Comparison of ENCODE assay signal across 9 mouse cellular contexts in genomic region chr13:40730651-40731178, GRCm38 (mm10). TPM values are rescaled to one million over a fixed set of nuclear protein-coding genes. Genes with fewer than 3 reads are reported as not detected.
A peak's percentile ranks its signal among the peaks of the same experiment; 100 is the strongest.
DNase-seq lines count a peak whose midpoint lies in the region; ATAC-seq and TF ChIP-seq lines count a peak whose summit lies in the region.
"Had no signal": no experiment of that assay in that cellular context is flagged by ENCODE, and none has a peak within 500 bp of the region (broad histone marks: within the 10 kb centered on the region; RNA-seq: fewer than 3 reads in every experiment).

No protein-coding gene starts in this region.

- H3K27ac ChIP-seq in gastrocnemius, adult 2 months = no peak overlapping the region
- no peak overlapping the region for H3K27ac ChIP-seq in forebrain, embryonic 11.5 days (ENCODE audit: low read depth, low read length)
- no peak overlapping the region for H3K27ac ChIP-seq in stomach, embryonic 14.5 days (ENCODE audit: low read length)

- no peak for DNase-seq in gastrocnemius, adult 2 months
- DNase-seq in gastrocnemius, adult 8-10 months (ENCODE audit: low spot score in 2 of 2) = no peak
- peak; percentile 44 for DNase-seq in G1E (ENCODE audit: low spot score)
- DNase-seq in forebrain, embryonic 11.5 days (ENCODE audit: low spot score) = peak; percentile 86
- peak; percentile 74 for DNase-seq in induced T-regulatory cell, adult 2 months (ENCODE audit: low read depth)
- DNase-seq in lung, postnatal 10 days = peak; percentile 21
- DNase-seq in left cerebral cortex, postnatal 36 days (ENCODE audit: low spot score in 2 of 2) = no peak

- intact Hi-C loops in gastrocnemius, adult 2 months (cut with DNase I) = no loop called here
- intact Hi-C loops in left cerebral cortex, postnatal 36 days (cut with DNase I) = loop anchor here (10.0 kb wide), 1 partner anchor 906 kb away; no protein-coding TSS in a partner anchor

- WGBS in forebrain, embryonic 11.5 days = under 1% methylated on average over 34 of the region's 41 CpGs
- WGBS in stomach, embryonic 14.5 days = under 1% methylated on average over 35 of the region's 41 CpGs

- peak overlapping the region; percentile 75 for H3K4me3 ChIP-seq in gastrocnemius, adult 2 months
- peak overlapping the region; percentile 71 for H3K4me3 ChIP-seq in G1E (ENCODE audit: low read depth, low read length)
- peak overlapping the region; percentile 42 for H3K4me3 ChIP-seq in forebrain, embryonic 11.5 days (ENCODE audit: low read depth, low read length)
- H3K4me3 ChIP-seq in stomach, embryonic 14.5 days (ENCODE audit: low read depth, low read length) = peak overlapping the region; percentile 38

- no peaks in the 10 kb centered on the region for H3K36me3 ChIP-seq in G1E (replicated peaks)
- no peaks in the 10 kb centered on the region for H3K36me3 ChIP-seq in forebrain, embryonic 11.5 days (ENCODE audit: control insufficient read depth, insufficient read depth, low read length)
- H3K36me3 ChIP-seq in stomach, embryonic 14.5 days (ENCODE audit: control insufficient read depth, insufficient read depth, low read length) = no peaks in the 10 kb centered on the region

- H3K4me2 ChIP-seq in forebrain, embryonic 11.5 days (ENCODE audit: low read depth, low read length, severe bottlenecking) = peak overlapping the region; percentile 68
- peak overlapping the region; percentile 62 for H3K4me2 ChIP-seq in stomach, embryonic 14.5 days (replicated peaks; ENCODE audit: low read depth, low read length)

- 0 out of 2 replicates have a peak, but pooled peaks have one; percentile 11 for ATAC-seq in G1E (ENCODE audit: extremely low read depth, insufficient number of reproducible peaks, low FRiP score, poor library complexity, severe bottlenecking)
- ATAC-seq in forebrain, embryonic 11.5 days (replicated peaks; ENCODE audit: low FRiP score) = peak; percentile 67
- no peak for ATAC-seq in stomach, embryonic 14.5 days (ENCODE audit: insufficient number of reproducible peaks, insufficient read depth, low FRiP score, low read depth)

- peaks cover 73% of the 10 kb centered on the region for H3K27me3 ChIP-seq in G1E (ENCODE audit: insufficient read depth, low read length)
- H3K27me3 ChIP-seq in forebrain, embryonic 11.5 days (ENCODE audit: control insufficient read depth, insufficient read depth, low read length) = peaks cover 75% of the 10 kb centered on the region
- H3K27me3 ChIP-seq in stomach, embryonic 14.5 days (ENCODE audit: control insufficient read depth, insufficient read depth, low read length) = peaks cover 36% of the 10 kb centered on the region

- 0 out of 2 replicates have a peak overlapping the region, but pooled peaks have one; percentile 23 for H3K9ac ChIP-seq in forebrain, embryonic 11.5 days (ENCODE audit: low read length)
- H3K9ac ChIP-seq in stomach, embryonic 14.5 days (replicated peaks; ENCODE audit: low read depth, low read length) = peak overlapping the region; percentile 10; the same call in 1 of the 2 replicates

- peaks cover 19% of the 10 kb centered on the region for H3K4me1 ChIP-seq in G1E (ENCODE audit: insufficient read depth, low read depth, low read length)
- H3K4me1 ChIP-seq in forebrain, embryonic 11.5 days (replicated peaks; ENCODE audit: control insufficient read depth, insufficient read depth, low read length) = peaks cover 8% of the 10 kb centered on the region; the same call in 1 of the 2 replicates
- 0 out of 2 replicates have a peak, but pooled peaks cover 4% of the 10 kb centered on the region for H3K4me1 ChIP-seq in stomach, embryonic 14.5 days (ENCODE audit: control insufficient read depth, insufficient read depth, low read length)

- H3K9me3 ChIP-seq in G1E (replicated peaks) = peaks cover 45% of the 10 kb centered on the region
- H3K9me3 ChIP-seq in forebrain, embryonic 11.5 days (ENCODE audit: control insufficient read depth, low read length) = no peaks in the 10 kb centered on the region
- no peaks in the 10 kb centered on the region for H3K9me3 ChIP-seq in stomach, embryonic 14.5 days (ENCODE audit: control insufficient read depth, low read depth, low read length)

- TF ChIP-seq CTCF in gastrocnemius, adult 2 months (IDR thresholded peaks at IDR 0.05) = no peak
- TF ChIP-seq CTCF in G1E (IDR thresholded peaks at IDR 0.05; ENCODE audit: low read depth, low read length) = no peak

RNA-seq across cellular contexts. Expression of gene Tfap2a, which starts 7.5 kb away (rescaled TPM):
- under 1 TPM in 1 of 2 experiments, not detected in 1; 0.06 TPM for total RNA-seq in gastrocnemius, adult 2 months (2021)
- under 1 TPM in 1 of 4 experiments, not detected in 3; 0.17 TPM for total RNA-seq in gastrocnemius, adult 8-10 months (2022)
- total RNA-seq in G1E (2014; fragmentation: Nextera tagmentation) (6.8 and 11.0 TPM in 2 replicates), G1E (2017) (0.46 and 0.87 TPM in 2 replicates)
- polyA plus RNA-seq in G1E (2012) = 12.3 and 16.1 TPM in 2 replicates
- 3.3 and 3.6 TPM in 2 replicates for polyA plus RNA-seq in forebrain, embryonic 11.5 days (2014; fragmentation: Nextera tagmentation; extraction: Ambion mirVana)
- polyA plus RNA-seq in stomach, embryonic 14.5 days (2014; fragmentation: Nextera tagmentation; extraction: Ambion mirVana) = 0.94 and 1.2 TPM in 2 replicates
- total RNA-seq in left cerebral cortex, postnatal 36 days (2021) = under 1 TPM; 0.45 to 0.62 TPM
- total RNA-seq: neutrophil, adult 5-6 weeks had no signal

Comparison
In these comparisons a context has a peak if more than half of its experiments do, and no peak if none do; other contexts are left out.
1. DNase-seq: peak in G1E (single experiment), forebrain, embryonic 11.5 days (single experiment), induced T-regulatory cell, adult 2 months (single experiment) and lung, postnatal 10 days (single experiment); none in gastrocnemius, adult 2 months (single experiment), gastrocnemius, adult 8-10 months (0 of 2) and left cerebral cortex, postnatal 36 days (0 of 2).
2. Peak in every context shown above with its lines, with median percentiles within 50 percentile points of each other: H3K4me3 ChIP-seq.